Mouse (Mus musculus): ENCODE results near the gene Tpx2.
A peak's percentile ranks its signal among the peaks of the same experiment; 100 is the strongest.

Tpx2 gene

GRCm38 (mm10) chr2:152914310-152915120 is 66.8 kb downstream of the Tpx2 start:
- peak; percentile 60 for DNase-seq (ENCODE audit: low read depth, low spot score)

- DNase-seq (ENCODE audit: low read depth, low spot score): no peak
Measured at GRCm38 (mm10) chr2:152915453-152915852, 67.7 kb downstream of the Tpx2 start.

GRCm38 (mm10) chr2:152916111-152916510 is 68.3 kb downstream of the Tpx2 start:
- DNase-seq (ENCODE audit: low read depth, low spot score): no peak

GRCm38 (mm10) chr2:152917671-152918070 is 69.9 kb downstream of the Tpx2 start:
- DNase-seq (ENCODE audit: low read depth, low spot score): no peak

- DNase-seq (ENCODE audit: low read depth, low spot score): no peak
Measured at GRCm38 (mm10) chr2:152922376-152922775, 74.6 kb downstream of the Tpx2 start.

- DNase-seq (ENCODE audit: low read depth, low spot score): no peak
Measured at GRCm38 (mm10) chr2:152923621-152924020, 75.9 kb downstream of the Tpx2 start.

- no peak for DNase-seq (ENCODE audit: low read depth, low spot score)
Measured at GRCm38 (mm10) chr2:152924128-152924527, 76.4 kb downstream of the Tpx2 start.

GRCm38 (mm10) chr2:152924543-152924942 is 76.8 kb downstream of the Tpx2 start:
- no peak for DNase-seq (ENCODE audit: low read depth, low spot score)

- no peak for DNase-seq (ENCODE audit: low read depth, low spot score)
Measured at GRCm38 (mm10) chr2:152925189-152925872, 77.6 kb downstream of the Tpx2 start.

GRCm38 (mm10) chr2:152926896-152927295 is 79.1 kb downstream of the Tpx2 start:
- no peak for DNase-seq (ENCODE audit: low read depth, low spot score)

- DNase-seq (ENCODE audit: low read depth, low spot score): no peak
Measured at GRCm38 (mm10) chr2:152927371-152927770, 79.6 kb downstream of the Tpx2 start.

GRCm38 (mm10) chr2:152928219-152928987 is 80.6 kb downstream of the Tpx2 start:
- no peak for DNase-seq (ENCODE audit: low read depth, low spot score)

GRCm38 (mm10) chr2:152928988-152929370 is 81.2 kb downstream of the Tpx2 start:
- DNase-seq (ENCODE audit: low read depth, low spot score): no peak

GRCm38 (mm10) chr2:152930276-152930675 is 82.5 kb downstream of the Tpx2 start:
- DNase-seq (ENCODE audit: low read depth, low spot score): no peak

- DNase-seq (ENCODE audit: low read depth, low spot score): no peak
Measured at GRCm38 (mm10) chr2:152931456-152932160, 83.8 kb downstream of the Tpx2 start.

- no peak for DNase-seq (ENCODE audit: low read depth, low spot score)
Measured at GRCm38 (mm10) chr2:152933048-152933447, 85.3 kb downstream of the Tpx2 start, which contains the start of gene Foxs1. Gene Foxs1 (minus strand): TSS chr2:152933208.

- no peak for DNase-seq (ENCODE audit: low read depth, low spot score)
Measured at GRCm38 (mm10) chr2:152933614-152934013, 85.8 kb downstream of the Tpx2 start.

GRCm38 (mm10) chr2:152939846-152940245 is 92.1 kb downstream of the Tpx2 start:
- no peak for DNase-seq (ENCODE audit: low read depth, low spot score)

- no peak for DNase-seq (ENCODE audit: low read depth, low spot score)
Measured at GRCm38 (mm10) chr2:152941106-152941505, 93.3 kb downstream of the Tpx2 start.

- DNase-seq (ENCODE audit: low read depth, low spot score): no peak
Measured at GRCm38 (mm10) chr2:152941776-152942175, 94.0 kb downstream of the Tpx2 start.

GRCm38 (mm10) chr2:152942898-152943515 is 95.2 kb downstream of the Tpx2 start:
- no peak for DNase-seq (ENCODE audit: low read depth, low spot score)
